Mouse (Mus musculus): Measurements from ENCODE around the gene Etnppl. TPM values are rescaled to one million over a fixed set of nuclear protein-coding genes. Genes with fewer than 3 reads are reported as not detected.

The Etnppl gene
- polyA plus RNA-seq, 1 experiment: not detected

- Histone ChIP-seq H3K4me2 (ENCODE audit: low read depth) (no peak overlapping the region), H3ac (ENCODE audit: control insufficient read depth, insufficient read length) (no peak overlapping the region), H3K36me3 (ENCODE audit: control insufficient read depth, insufficient read depth) (no peaks in the 10 kb centered on the region), H3K79me2 (ENCODE audit: control insufficient read depth, insufficient read depth) (no peaks in the 10 kb centered on the region), H3K27me3 (ENCODE audit: control insufficient read depth, insufficient read depth, insufficient read length) (peaks cover 5% of the 10 kb centered on the region), H3K4me3 (no peak overlapping the region)
- TF ChIP-seq MYOG (IDR thresholded peaks at IDR 0.05; ENCODE audit: control insufficient read depth in 1 of 3, insufficient read depth in 1 of 3, insufficient read length in 2 of 3, low read depth in 2 of 3) (no peak), POLR2AphosphoS2 (IDR thresholded peaks at IDR 0.05; ENCODE audit: insufficient read length, low read depth) (no peak), MAX (IDR thresholded peaks at IDR 0.05; ENCODE audit: low read depth) (no peak), POLR2A (IDR thresholded peaks at IDR 0.05; ENCODE audit: insufficient read length, low read depth) (no peak), REST (IDR thresholded peaks at IDR 0.05; ENCODE audit: insufficient read depth, insufficient read length) (no peak), TCF12 (IDR thresholded peaks at IDR 0.05; ENCODE audit: insufficient read depth, poor library complexity, severe bottlenecking) (no peak), E2F4 (IDR thresholded peaks at IDR 0.05; ENCODE audit: insufficient read depth) (no peak), TCF3 (IDR thresholded peaks at IDR 0.05; ENCODE audit: insufficient read length, low read depth) (no peak), MYOD1 (IDR thresholded peaks at IDR 0.05; ENCODE audit: control insufficient read depth in 1 of 3, insufficient read length in 2 of 3, low read depth in 2 of 3) (no peak)
These were observed 15.8 kb upstream of the Etnppl start for GRCm38 (mm10) chr3:130601491-130601890.

- Histone ChIP-seq H3K4me3 (no peak overlapping the region), H3K79me2 (ENCODE audit: control insufficient read depth, insufficient read depth) (no peaks in the 10 kb centered on the region), H3K27me3 (ENCODE audit: control insufficient read depth, insufficient read depth, insufficient read length) (peaks cover 14% of the 10 kb centered on the region), H3ac (ENCODE audit: control insufficient read depth, insufficient read length) (no peak overlapping the region), H3K4me2 (ENCODE audit: low read depth) (no peak overlapping the region), H3K36me3 (ENCODE audit: control insufficient read depth, insufficient read depth) (no peaks in the 10 kb centered on the region)
- no peak for TF ChIP-seq SRF (IDR thresholded peaks at IDR 0.05; ENCODE audit: control insufficient read depth, insufficient read length, low read depth)
- TF ChIP-seq USF1 (IDR thresholded peaks at IDR 0.05; ENCODE audit: low read depth): no peak
- TF ChIP-seq TCF12 (IDR thresholded peaks at IDR 0.05; ENCODE audit: insufficient read depth, poor library complexity, severe bottlenecking): no peak
- no peak for TF ChIP-seq E2F4 (IDR thresholded peaks at IDR 0.05; ENCODE audit: insufficient read depth)
- no peak for TF ChIP-seq MAX (IDR thresholded peaks at IDR 0.05; ENCODE audit: low read depth)
- no peak for TF ChIP-seq REST (IDR thresholded peaks at IDR 0.05; ENCODE audit: insufficient read depth, insufficient read length)
These were observed 9.3 kb upstream of the Etnppl start for GRCm38 (mm10) chr3:130607924-130608323.

GRCm38 (mm10) chr3:130614444-130614843, 2.8 kb upstream of the Etnppl start:
- TF ChIP-seq REST (IDR thresholded peaks at IDR 0.05; ENCODE audit: insufficient read depth, insufficient read length) (no peak), E2F4 (IDR thresholded peaks at IDR 0.05; ENCODE audit: insufficient read depth) (no peak), SRF (IDR thresholded peaks at IDR 0.05; ENCODE audit: control insufficient read depth, insufficient read length, low read depth) (no peak), MAX (IDR thresholded peaks at IDR 0.05; ENCODE audit: low read depth) (no peak), TCF3 (IDR thresholded peaks at IDR 0.05; ENCODE audit: insufficient read length, low read depth) (no peak), TCF12 (IDR thresholded peaks at IDR 0.05; ENCODE audit: insufficient read depth, poor library complexity, severe bottlenecking) (no peak), CEBPB (IDR thresholded peaks at IDR 0.05; ENCODE audit: insufficient read depth, poor library complexity, severe bottlenecking) (no peak), MYOG (IDR thresholded peaks at IDR 0.05; ENCODE audit: control insufficient read depth in 1 of 3, insufficient read depth in 1 of 3, insufficient read length in 2 of 3, low read depth in 2 of 3) (no peak), MYOD1 (IDR thresholded peaks at IDR 0.05; ENCODE audit: control insufficient read depth in 1 of 3, insufficient read length in 2 of 3, low read depth in 2 of 3) (no peak), POLR2A (IDR thresholded peaks at IDR 0.05; ENCODE audit: insufficient read length, low read depth) (no peak), POLR2AphosphoS2 (IDR thresholded peaks at IDR 0.05; ENCODE audit: insufficient read length, low read depth) (no peak), USF1 (IDR thresholded peaks at IDR 0.05; ENCODE audit: low read depth) (no peak)
- H3K4me3 ChIP-seq: no peak overlapping the region
- H3K36me3 ChIP-seq (ENCODE audit: control insufficient read depth, insufficient read depth): no peaks in the 10 kb centered on the region
- no peak overlapping the region for H3K4me2 ChIP-seq (ENCODE audit: low read depth)
- H3K79me2 ChIP-seq (ENCODE audit: control insufficient read depth, insufficient read depth): no peaks in the 10 kb centered on the region
- no peak overlapping the region for H3ac ChIP-seq (ENCODE audit: control insufficient read depth, insufficient read length)
- H3K27me3 ChIP-seq (ENCODE audit: control insufficient read depth, insufficient read depth, insufficient read length): peaks cover 9% of the 10 kb centered on the region

GRCm38 (mm10) chr3:130615625-130616024, 1.6 kb upstream of the Etnppl start:
- Histone ChIP-seq H3K79me2 (ENCODE audit: control insufficient read depth, insufficient read depth) (no peaks in the 10 kb centered on the region), H3K27me3 (ENCODE audit: control insufficient read depth, insufficient read depth, insufficient read length) (peaks cover 7% of the 10 kb centered on the region)

More at GRCm38 (mm10) chr3:130615625-130616024, 1.6 kb upstream of the Etnppl start:
- no peak overlapping the region for H3K4me3 ChIP-seq
- no peak overlapping the region for H3K4me2 ChIP-seq (ENCODE audit: low read depth)
- TF ChIP-seq REST (IDR thresholded peaks at IDR 0.05; ENCODE audit: insufficient read depth, insufficient read length): no peak
- no peak for TF ChIP-seq MYOD1 (IDR thresholded peaks at IDR 0.05; ENCODE audit: control insufficient read depth in 1 of 3, insufficient read length in 2 of 3, low read depth in 2 of 3)
- TF ChIP-seq TCF3 (IDR thresholded peaks at IDR 0.05; ENCODE audit: insufficient read length, low read depth): no peak
- TF ChIP-seq E2F4 (IDR thresholded peaks at IDR 0.05; ENCODE audit: insufficient read depth): no peak
- TF ChIP-seq TCF12 (IDR thresholded peaks at IDR 0.05; ENCODE audit: insufficient read depth, poor library complexity, severe bottlenecking): no peak
- TF ChIP-seq MAX (IDR thresholded peaks at IDR 0.05; ENCODE audit: low read depth): no peak
- no peak for TF ChIP-seq USF1 (IDR thresholded peaks at IDR 0.05; ENCODE audit: low read depth)
- no peak for TF ChIP-seq CEBPB (IDR thresholded peaks at IDR 0.05; ENCODE audit: insufficient read depth, poor library complexity, severe bottlenecking)
- TF ChIP-seq POLR2A (IDR thresholded peaks at IDR 0.05; ENCODE audit: insufficient read length, low read depth): no peak
- no peak for TF ChIP-seq MYOG (IDR thresholded peaks at IDR 0.05; ENCODE audit: control insufficient read depth in 1 of 3, insufficient read depth in 1 of 3, insufficient read length in 2 of 3, low read depth in 2 of 3)
- TF ChIP-seq SRF (IDR thresholded peaks at IDR 0.05; ENCODE audit: control insufficient read depth, insufficient read length, low read depth): no peak
- no peak for TF ChIP-seq POLR2AphosphoS2 (IDR thresholded peaks at IDR 0.05; ENCODE audit: insufficient read length, low read depth)
- no peak overlapping the region for H3ac ChIP-seq (ENCODE audit: control insufficient read depth, insufficient read length)
- H3K36me3 ChIP-seq (ENCODE audit: control insufficient read depth, insufficient read depth): no peaks in the 10 kb centered on the region

Measured in myocyte (in vitro differentiated cells).